Mouse (Mus musculus): ENCODE results near the gene Gfm2. TPM values are rescaled to one million over a fixed set of nuclear protein-coding genes. Genes with fewer than 3 reads are reported as not detected.

Gene Gfm2
- polyA plus RNA-seq, 1 experiment from 2014 or later: 29.0 TPM

DNA sequence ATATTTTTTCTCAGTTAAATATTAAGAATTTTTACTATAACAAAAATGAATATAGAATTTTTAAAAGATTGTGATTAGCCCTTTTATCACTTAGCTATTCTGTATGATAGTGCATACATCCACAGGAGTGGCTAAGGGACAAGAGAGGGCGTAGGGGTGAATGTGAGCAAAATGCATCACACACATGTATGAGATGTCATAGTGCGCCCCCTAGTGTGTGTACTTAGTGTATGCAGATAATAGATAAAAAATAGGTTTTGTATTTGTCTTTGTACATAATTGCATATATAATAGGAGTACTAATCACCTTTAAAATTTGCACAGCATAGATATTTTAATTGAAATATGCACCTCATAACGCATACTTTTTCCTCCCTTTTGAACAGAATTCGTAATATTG, 8.1 kb downstream of the Gfm2 start:
- H3K9ac ChIP-seq: no peak overlapping the region
- 53% methylated on average over 4 of the region's 4 CpGs for WGBS (ENCODE audit: insufficient replicate concordance)
- ATAC-seq: no peak
- no peaks in the 10 kb centered on the region for H3K9me3 ChIP-seq (replicated peaks)
- no peaks in the 10 kb centered on the region for H3K27me3 ChIP-seq (replicated peaks)
- H3K36me3 ChIP-seq: peaks cover 71% of the 10 kb centered on the region
- no peak overlapping the region for H3K4me3 ChIP-seq
- no peak overlapping the region for H3K4me2 ChIP-seq
- 0 out of 2 replicates have a peak, but pooled peaks cover 2% of the 10 kb centered on the region for H3K4me1 ChIP-seq
- H3K27ac ChIP-seq: no peak overlapping the region

DNA sequence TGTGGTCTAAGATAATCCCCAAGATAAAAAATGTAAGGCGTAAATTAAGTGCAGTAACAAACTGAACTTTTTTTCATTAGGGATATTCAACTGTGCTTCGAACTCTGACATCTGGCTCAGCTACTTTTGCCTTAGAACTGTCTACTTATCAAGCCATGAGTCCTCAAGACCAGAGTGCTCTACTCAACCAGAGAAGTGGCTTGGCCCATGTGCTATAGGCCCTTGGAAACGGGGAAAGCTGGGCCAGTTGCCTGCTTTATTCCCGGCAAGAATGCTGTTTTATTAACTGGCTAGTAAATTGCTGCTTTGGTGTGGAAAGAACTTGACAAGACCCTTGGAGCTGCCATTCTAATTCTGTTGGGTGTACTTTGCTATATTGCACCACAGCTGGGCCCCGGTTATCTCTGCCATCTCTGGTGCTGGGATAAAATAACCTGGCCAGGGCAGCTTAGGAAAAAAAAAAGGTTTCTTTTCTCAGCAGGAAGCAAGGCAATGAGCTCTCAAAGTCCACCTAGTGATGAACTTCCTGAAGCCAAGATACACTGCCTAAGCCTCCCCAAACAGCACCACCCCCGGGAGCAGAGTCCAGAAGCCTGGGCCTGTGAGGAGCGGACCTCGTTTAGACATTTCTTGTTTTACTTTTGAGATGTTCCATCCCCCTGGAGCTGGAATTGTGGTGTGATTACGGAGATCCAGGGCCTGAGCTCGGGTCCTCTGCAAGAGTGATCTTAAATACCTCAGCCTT, 38.0 kb downstream of the Gfm2 start:
- no peaks in the 10 kb centered on the region for H3K4me1 ChIP-seq
- H3K36me3 ChIP-seq: peaks cover 94% of the 10 kb centered on the region
- H3K9me3 ChIP-seq (replicated peaks): no peaks in the 10 kb centered on the region
- H3K9ac ChIP-seq: no peak overlapping the region
- no peak for ATAC-seq
- no peak overlapping the region for H3K4me3 ChIP-seq
- H3K4me2 ChIP-seq: no peak overlapping the region
- H3K27ac ChIP-seq: no peak overlapping the region
- WGBS (ENCODE audit: insufficient replicate concordance): 81% methylated on average over 10 of the region's 10 CpGs
- no peaks in the 10 kb centered on the region for H3K27me3 ChIP-seq (replicated peaks)

DNA sequence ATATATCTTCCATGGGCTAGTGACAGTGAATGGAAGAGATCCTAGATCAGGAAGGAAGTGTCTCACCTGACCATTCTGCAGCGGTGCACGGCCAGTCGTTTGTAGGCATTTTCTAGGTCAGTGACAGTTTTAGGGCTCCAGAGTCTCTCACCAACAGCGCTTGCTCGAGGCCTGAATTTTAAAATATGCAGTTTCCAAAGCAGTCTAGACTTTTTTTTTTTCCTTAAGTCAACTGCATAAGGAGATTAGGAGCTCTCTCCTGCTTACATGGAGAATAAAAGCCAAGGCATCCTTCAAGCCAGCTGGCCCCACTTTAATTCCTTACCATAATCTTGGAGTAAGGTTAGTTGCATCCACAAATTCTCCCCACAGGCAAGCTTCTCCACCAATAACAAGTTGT, 39.0 kb downstream of the Gfm2 start:
- Histone ChIP-seq H3K9me3 (replicated peaks) (no peaks in the 10 kb centered on the region), H3K27me3 (replicated peaks) (no peaks in the 10 kb centered on the region), H3K27ac (no peak overlapping the region), H3K36me3 (peaks cover 91% of the 10 kb centered on the region), H3K9ac (no peak overlapping the region), H3K4me2 (no peak overlapping the region), H3K4me3 (no peak overlapping the region), H3K4me1 (no peaks in the 10 kb centered on the region)
- WGBS (ENCODE audit: insufficient replicate concordance): 79% methylated on average over 5 of the region's 5 CpGs
- no peak for ATAC-seq

DNA sequence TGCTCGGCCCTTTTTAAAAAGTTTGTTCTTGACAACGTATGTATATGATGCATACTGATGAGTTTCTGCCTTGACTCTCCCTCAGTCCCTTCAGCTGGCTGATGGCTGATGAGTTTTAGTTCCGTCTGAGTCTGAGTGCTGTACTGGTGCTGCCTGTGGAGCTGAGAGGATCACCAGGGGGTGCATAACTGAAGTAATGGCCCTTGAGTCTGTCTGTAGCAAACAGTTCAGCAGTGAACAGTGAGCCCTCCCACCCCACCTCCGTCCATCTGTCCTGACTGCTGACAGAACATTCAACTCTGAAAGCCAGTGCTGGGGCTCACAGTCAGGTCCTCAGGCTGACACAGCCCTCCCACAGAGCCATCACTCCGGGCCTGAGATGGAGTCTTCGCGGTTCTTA, 41.2 kb downstream of the Gfm2 start:
- Histone ChIP-seq H3K27me3 (replicated peaks) (no peaks in the 10 kb centered on the region), H3K4me2 (no peak overlapping the region), H3K27ac (no peak overlapping the region), H3K4me3 (no peak overlapping the region), H3K9me3 (replicated peaks) (no peaks in the 10 kb centered on the region), H3K4me1 (no peaks in the 10 kb centered on the region), H3K36me3 (peaks cover 76% of the 10 kb centered on the region), H3K9ac (no peak overlapping the region)
- ATAC-seq: no peak
- WGBS (ENCODE audit: insufficient replicate concordance): 84% methylated on average over 7 of the region's 7 CpGs

DNA sequence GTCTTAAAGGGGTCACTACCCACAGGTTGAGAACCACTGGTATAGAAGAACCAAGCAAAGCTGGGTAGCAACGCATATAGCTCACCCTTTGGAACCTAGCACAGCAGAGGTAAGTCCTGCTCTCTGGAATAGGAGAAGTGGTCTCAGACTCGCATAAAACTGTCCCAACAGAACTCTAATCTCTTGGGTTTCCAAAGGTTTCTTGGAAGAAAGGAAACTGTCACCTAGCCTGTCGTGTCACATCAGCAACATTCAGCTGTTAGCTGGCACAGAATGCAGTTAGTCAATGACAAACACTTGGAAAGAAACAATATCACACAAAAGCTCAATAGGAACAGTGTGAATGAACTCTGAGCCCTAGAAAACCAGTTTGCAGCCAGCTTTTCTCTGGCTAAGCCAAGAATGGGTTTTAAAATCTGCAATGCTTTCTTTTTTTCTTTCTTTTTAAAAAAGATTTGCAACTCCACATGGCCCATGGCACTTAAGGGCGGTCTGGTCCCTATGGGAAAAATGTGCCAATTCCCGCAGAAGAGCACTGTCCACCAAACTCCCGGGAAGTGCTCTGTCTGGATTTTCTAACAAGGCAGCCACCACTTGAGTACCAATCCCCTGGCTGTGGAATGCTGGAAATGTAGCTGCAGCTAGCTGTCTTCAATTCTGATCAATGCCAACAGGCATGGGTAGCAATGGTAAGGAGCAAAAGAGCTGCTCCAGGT, 42.5 kb downstream of the Gfm2 start:
- no peak overlapping the region for H3K9ac ChIP-seq
- no peak overlapping the region for H3K4me2 ChIP-seq
- H3K36me3 ChIP-seq: peaks cover 62% of the 10 kb centered on the region
- no peak overlapping the region for H3K4me3 ChIP-seq
- no peaks in the 10 kb centered on the region; the same call in 1 of the 2 replicates for H3K4me1 ChIP-seq
- H3K9me3 ChIP-seq (replicated peaks): no peaks in the 10 kb centered on the region
- ATAC-seq: no peak
- H3K27me3 ChIP-seq (replicated peaks): no peaks in the 10 kb centered on the region
- 81% methylated on average over 6 of the region's 6 CpGs for whole genome bisulfite sequencing (ENCODE audit: insufficient replicate concordance)
- H3K27ac ChIP-seq: no peak overlapping the region

DNA sequence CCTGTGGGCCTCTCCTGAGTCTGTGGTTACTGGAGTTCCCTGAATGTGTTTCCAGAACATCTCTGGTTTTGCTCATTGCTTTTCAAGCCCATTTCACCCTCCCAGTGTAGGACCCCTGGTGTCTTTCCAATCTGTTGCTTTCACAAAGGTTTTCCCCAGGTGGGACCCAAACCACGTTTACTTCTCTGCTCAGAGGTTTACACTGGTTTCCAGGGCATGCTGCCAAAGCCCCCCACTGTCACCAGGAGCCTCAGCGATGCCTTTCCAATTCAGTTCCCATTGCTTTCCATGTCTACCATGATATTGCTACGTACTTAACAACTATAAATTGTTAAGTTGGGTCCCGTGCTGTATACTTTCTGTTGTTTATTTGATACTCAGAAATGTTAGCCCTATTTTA, 45.1 kb downstream of the Gfm2 start:
- Histone ChIP-seq H3K27me3 (replicated peaks) (no peaks in the 10 kb centered on the region), H3K4me2 (no peak overlapping the region), H3K27ac (no peak overlapping the region), H3K9me3 (replicated peaks) (no peaks in the 10 kb centered on the region), H3K4me3 (no peak overlapping the region), H3K9ac (no peak overlapping the region), H3K4me1 (peaks cover 2% of the 10 kb centered on the region; the same call in 1 of the 2 replicates), H3K36me3 (peaks cover 39% of the 10 kb centered on the region)
- 78% methylated on average over 4 of the region's 4 CpGs for WGBS (ENCODE audit: insufficient replicate concordance)
- ATAC-seq: no peak

DNA sequence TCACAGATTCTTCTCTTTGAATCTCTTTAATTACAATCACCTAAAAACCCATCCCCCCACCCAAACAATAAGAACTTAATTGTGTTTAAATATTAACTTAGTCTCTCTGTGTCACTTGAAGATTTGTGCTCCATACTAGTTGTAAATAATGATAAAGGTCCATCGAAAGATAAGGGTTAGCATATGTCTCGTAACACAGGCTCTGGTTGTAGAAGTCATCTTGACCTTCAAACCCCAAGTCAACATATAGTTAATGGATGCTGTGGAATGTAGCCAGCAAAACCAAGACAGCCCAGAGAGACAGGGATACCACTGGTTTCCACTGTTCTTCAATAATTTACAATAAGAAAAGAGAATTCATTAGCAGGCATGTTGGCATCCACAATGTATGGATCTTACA, 46.4 kb downstream of the Gfm2 start:
- H3K27ac ChIP-seq: no peak overlapping the region
- WGBS (ENCODE audit: insufficient replicate concordance): 62% methylated on average over 2 of the region's 2 CpGs
- no peaks in the 10 kb centered on the region for H3K27me3 ChIP-seq (replicated peaks)

DNA sequence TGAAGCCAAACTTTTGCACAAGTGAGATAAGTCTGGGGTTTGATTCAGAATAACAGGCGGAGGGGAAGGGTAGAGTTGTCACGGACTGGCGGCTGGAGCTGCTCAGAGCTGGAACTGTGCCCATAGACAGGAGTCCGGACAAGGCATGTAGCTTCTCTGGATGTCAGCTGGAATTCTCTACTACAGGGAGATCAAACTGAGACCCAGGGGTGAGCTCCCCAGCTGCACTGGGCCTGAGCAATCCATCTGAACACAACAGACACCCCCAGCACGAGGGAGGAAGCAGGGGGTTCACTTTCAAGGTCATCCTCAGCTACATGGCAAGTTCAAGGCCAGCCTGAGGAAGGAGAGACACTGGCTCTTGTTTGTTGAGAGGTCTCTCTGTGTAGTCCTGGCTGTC, 46.9 kb downstream of the Gfm2 start:
- Histone ChIP-seq H3K4me2 (no peak overlapping the region), H3K27me3 (replicated peaks) (no peaks in the 10 kb centered on the region), H3K4me1 (peaks cover 2% of the 10 kb centered on the region; the same call in 1 of the 2 replicates), H3K4me3 (no peak overlapping the region), H3K27ac (no peak overlapping the region), H3K9me3 (replicated peaks) (no peaks in the 10 kb centered on the region), H3K36me3 (peaks cover 21% of the 10 kb centered on the region), H3K9ac (no peak overlapping the region)
- no peak for ATAC-seq
- 79% methylated on average over 5 of the region's 5 CpGs for whole genome bisulfite sequencing (ENCODE audit: insufficient replicate concordance)

More for the DNA sequence above, 46.4 kb downstream of the Gfm2 start:
- Histone ChIP-seq H3K9ac (no peak overlapping the region), H3K4me2 (no peak overlapping the region), H3K4me1 (peaks cover 2% of the 10 kb centered on the region; the same call in 1 of the 2 replicates), H3K4me3 (no peak overlapping the region), H3K9me3 (replicated peaks) (no peaks in the 10 kb centered on the region), H3K36me3 (peaks cover 26% of the 10 kb centered on the region)
- no peak for ATAC-seq

DNA sequence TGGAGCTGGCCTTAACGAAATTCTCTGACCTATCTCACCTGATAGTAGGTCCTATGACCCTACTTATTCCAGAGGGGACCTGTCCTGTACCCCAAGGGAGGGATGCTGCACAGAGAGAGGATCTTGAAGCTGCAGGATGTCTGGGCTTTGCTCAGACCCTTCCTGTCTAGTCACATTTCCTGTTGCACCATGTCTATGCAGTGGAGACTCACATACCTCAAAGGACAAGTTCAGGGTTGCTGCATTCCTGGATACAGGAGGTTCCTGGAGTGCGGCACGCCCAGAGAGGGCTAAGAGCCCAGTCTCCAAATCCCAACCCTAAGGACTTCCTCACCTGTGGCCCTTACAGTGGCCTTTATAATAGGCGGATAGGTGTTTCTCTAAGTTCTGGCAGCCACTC, 48.6 kb downstream of the Gfm2 start:
- Histone ChIP-seq H3K27me3 (replicated peaks) (no peaks in the 10 kb centered on the region), H3K9ac (no peak overlapping the region), H3K4me3 (no peak overlapping the region), H3K9me3 (replicated peaks) (no peaks in the 10 kb centered on the region), H3K4me1 (peaks cover 2% of the 10 kb centered on the region; the same call in 1 of the 2 replicates), H3K36me3 (peaks cover 7% of the 10 kb centered on the region; the same call in 1 of the 2 replicates), H3K27ac (no peak overlapping the region), H3K4me2 (no peak overlapping the region)
- WGBS (ENCODE audit: insufficient replicate concordance): 75% methylated on average over 4 of the region's 4 CpGs
- no peak for ATAC-seq

DNA sequence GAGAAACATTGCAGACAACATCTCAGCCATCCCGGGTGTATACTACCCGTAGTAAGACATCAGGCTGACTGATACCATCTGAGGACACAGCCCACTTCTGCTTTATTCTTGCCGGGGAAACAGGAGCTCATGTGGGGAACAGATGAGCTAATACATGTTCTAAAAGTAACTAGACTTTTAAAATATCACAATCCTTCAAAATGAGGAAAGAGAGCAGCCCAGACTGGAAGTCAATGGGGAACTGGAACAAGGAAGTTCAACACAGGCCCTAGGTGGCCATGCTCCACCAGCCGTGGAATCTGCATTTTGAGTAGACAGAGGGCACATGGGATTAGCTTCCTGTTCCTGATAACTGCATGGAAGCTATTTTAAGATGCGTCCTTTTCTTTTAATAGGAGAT, 50.0 kb downstream of the Gfm2 start:
- Histone ChIP-seq H3K27me3 (replicated peaks) (no peaks in the 10 kb centered on the region), H3K4me1 (peaks cover 2% of the 10 kb centered on the region; the same call in 1 of the 2 replicates), H3K4me2 (no peak overlapping the region), H3K27ac (no peak overlapping the region), H3K9ac (no peak overlapping the region), H3K9me3 (replicated peaks) (no peaks in the 10 kb centered on the region), H3K36me3 (peaks cover 6% of the 10 kb centered on the region; the same call in 1 of the 2 replicates), H3K4me3 (no peak overlapping the region)
- ATAC-seq: no peak
- WGBS (ENCODE audit: insufficient replicate concordance): 17% methylated on average over 5 of the region's 5 CpGs

DNA sequence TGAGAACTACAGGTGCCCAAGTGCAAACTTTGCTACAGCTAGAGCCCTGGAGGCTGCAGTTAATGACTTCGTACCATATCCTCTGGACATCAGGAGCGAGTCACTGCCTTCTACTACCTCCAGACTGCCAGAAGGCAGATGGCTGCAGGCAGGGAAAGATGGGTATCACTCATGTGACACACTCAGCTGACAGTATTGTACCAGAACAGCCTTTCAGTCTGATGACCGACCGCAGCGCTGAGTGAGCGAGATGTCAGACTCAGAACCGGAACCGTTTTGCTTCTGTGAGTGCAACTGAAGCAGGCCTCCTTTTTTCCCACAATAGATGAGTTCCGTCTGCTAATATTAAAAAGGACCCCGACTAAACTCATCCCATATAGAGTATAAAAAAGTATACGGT, 54.9 kb downstream of the Gfm2 start:
- Histone ChIP-seq H3K4me2 (no peak overlapping the region), H3K36me3 (no peaks in the 10 kb centered on the region), H3K4me3 (no peak overlapping the region), H3K27me3 (replicated peaks) (no peaks in the 10 kb centered on the region), H3K27ac (no peak overlapping the region), H3K9me3 (replicated peaks) (no peaks in the 10 kb centered on the region), H3K4me1 (peaks cover 6% of the 10 kb centered on the region), H3K9ac (no peak overlapping the region)
- 83% methylated on average over 11 of the region's 11 CpGs for WGBS (ENCODE audit: insufficient replicate concordance)
- ATAC-seq: no peak

DNA sequence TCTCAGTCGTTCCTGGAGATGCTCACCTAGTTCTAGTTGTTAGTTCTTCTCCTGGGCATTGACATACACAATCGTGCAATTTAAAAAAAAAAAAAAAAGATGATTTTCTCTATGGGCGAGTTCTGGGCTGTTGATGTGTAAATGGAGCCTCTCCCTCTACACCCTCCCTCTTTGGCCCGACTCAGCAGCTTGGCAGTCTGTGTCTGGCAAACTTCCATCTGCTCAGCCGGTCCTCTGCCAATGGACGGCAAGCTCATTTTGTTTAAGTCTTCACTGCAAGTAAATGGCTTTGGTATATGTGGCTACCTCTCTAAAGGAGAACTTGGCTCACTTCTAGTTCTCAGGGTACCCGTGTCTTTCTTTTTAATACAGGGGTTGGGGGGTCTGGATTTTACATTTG, 55.7 kb downstream of the Gfm2 start:
- no peak for ATAC-seq
- H3K27me3 ChIP-seq (replicated peaks): no peaks in the 10 kb centered on the region
- no peak overlapping the region for H3K27ac ChIP-seq
- H3K9me3 ChIP-seq (replicated peaks): no peaks in the 10 kb centered on the region
- H3K4me3 ChIP-seq: no peak overlapping the region
- peaks cover 14% of the 10 kb centered on the region for H3K4me1 ChIP-seq
- no peak overlapping the region for H3K4me2 ChIP-seq
- no peak overlapping the region for H3K9ac ChIP-seq
- no peaks in the 10 kb centered on the region for H3K36me3 ChIP-seq
- 66% methylated on average over 7 of the region's 7 CpGs for WGBS (ENCODE audit: insufficient replicate concordance)

Measured in liver, embryonic 12.5 days (tissue).